Mouse (Mus musculus): Measurements from ENCODE around the gene Tesc. TPM values are rescaled to one million over a fixed set of nuclear protein-coding genes. Genes with fewer than 3 reads are reported as not detected.
A peak's percentile ranks its signal among the peaks of the same experiment; 100 is the strongest.

The Tesc gene
- polyA plus RNA-seq, 1 experiment = 6.1 TPM

- DNase-seq = no peak
- 87% methylated on average over 6 of the region's 6 CpGs for WGBS
- Histone ChIP-seq H3K4me1 (ENCODE audit: control insufficient read depth, insufficient read depth, low read length) (no peaks in the 10 kb centered on the region), H3K4me3 (replicated peaks; ENCODE audit: extremely low read depth, low read depth, low read length) (no peak overlapping the region)
- TF ChIP-seq POLR2A (IDR thresholded peaks at IDR 0.05; ENCODE audit: borderline replicate concordance, extremely low read depth, low read depth, low read length) = no peak
- TF ChIP-seq CTCF (IDR thresholded peaks at IDR 0.05; ENCODE audit: insufficient read depth, low read length) = no peak
Observed at GRCm38 (mm10) chr5:117993550-117993949, 34.0 kb upstream of the Tesc start.

- Histone ChIP-seq H3K4me1 (ENCODE audit: control insufficient read depth, insufficient read depth, low read length) (no peaks in the 10 kb centered on the region), H3K4me3 (replicated peaks; ENCODE audit: extremely low read depth, low read depth, low read length) (no peak overlapping the region)
- DNase-seq = no peak
- TF ChIP-seq CTCF (IDR thresholded peaks at IDR 0.05; ENCODE audit: insufficient read depth, low read length) = no peak
- TF ChIP-seq POLR2A (IDR thresholded peaks at IDR 0.05; ENCODE audit: borderline replicate concordance, extremely low read depth, low read depth, low read length) = no peak
- 86% methylated on average over 8 of the region's 8 CpGs for WGBS
Observed at GRCm38 (mm10) chr5:117995372-117995901, 32.1 kb upstream of the Tesc start.

DNA sequence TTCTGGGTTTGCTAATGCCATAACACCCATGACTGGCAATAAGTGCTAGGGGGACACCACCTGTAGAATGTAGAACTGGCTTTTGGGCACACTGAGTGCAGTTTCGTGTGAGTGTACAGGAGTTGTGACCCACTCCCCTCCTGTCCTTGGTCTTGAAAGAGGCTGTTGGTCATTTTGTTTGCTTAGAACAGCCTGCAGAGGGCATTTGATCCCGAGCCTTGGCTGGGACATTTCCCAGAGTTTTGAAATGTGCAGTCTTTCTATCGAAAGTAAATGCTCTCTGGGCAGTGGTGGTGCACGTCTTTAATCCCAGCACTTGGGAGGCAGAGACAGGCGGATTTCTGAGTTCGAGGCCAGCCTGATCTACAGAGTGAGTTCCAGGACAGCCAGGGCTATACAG is 31.6 kb upstream of the Tesc start:
- TF ChIP-seq CTCF (IDR thresholded peaks at IDR 0.05; ENCODE audit: insufficient read depth, low read length) (no peak), POLR2A (IDR thresholded peaks at IDR 0.05; ENCODE audit: borderline replicate concordance, extremely low read depth, low read depth, low read length) (no peak)
- 87% methylated on average over 6 of the region's 6 CpGs for WGBS

DNA sequence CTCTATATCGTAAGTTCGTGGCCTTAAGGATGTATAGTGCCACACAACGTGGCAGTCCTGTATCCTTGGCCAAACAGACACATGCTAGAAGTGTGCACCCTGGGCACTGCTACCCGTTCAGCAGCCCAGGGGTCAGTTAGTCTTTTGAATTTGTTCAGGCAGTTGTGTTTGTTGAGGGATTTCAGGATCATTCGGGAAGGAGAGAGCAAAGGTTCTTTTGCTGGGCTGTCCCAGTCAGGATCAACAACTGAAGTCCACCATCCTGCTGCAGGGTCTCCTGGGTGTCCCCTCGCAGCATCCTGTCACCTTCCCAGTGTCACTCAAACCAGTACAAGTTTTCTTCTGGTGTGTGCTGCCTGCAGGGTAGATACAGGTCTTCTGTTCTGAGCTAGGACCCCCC is 31.0 kb upstream of the Tesc start:
- Histone ChIP-seq H3K4me1 (ENCODE audit: control insufficient read depth, insufficient read depth, low read length) (no peaks in the 10 kb centered on the region), H3K4me3 (replicated peaks; ENCODE audit: extremely low read depth, low read depth, low read length) (no peak overlapping the region)
- DNase-seq = no peak
- WGBS = 90% methylated on average over 6 of the region's 6 CpGs
- no peak for TF ChIP-seq CTCF (IDR thresholded peaks at IDR 0.05; ENCODE audit: insufficient read depth, low read length)
- TF ChIP-seq POLR2A (IDR thresholded peaks at IDR 0.05; ENCODE audit: borderline replicate concordance, extremely low read depth, low read depth, low read length) = no peak

More for the DNA sequence above, 31.6 kb upstream of the Tesc start:
- H3K4me1 ChIP-seq (ENCODE audit: control insufficient read depth, insufficient read depth, low read length) = no peaks in the 10 kb centered on the region
- no peak for DNase-seq
- no peak overlapping the region for H3K4me3 ChIP-seq (replicated peaks; ENCODE audit: extremely low read depth, low read depth, low read length)

DNA sequence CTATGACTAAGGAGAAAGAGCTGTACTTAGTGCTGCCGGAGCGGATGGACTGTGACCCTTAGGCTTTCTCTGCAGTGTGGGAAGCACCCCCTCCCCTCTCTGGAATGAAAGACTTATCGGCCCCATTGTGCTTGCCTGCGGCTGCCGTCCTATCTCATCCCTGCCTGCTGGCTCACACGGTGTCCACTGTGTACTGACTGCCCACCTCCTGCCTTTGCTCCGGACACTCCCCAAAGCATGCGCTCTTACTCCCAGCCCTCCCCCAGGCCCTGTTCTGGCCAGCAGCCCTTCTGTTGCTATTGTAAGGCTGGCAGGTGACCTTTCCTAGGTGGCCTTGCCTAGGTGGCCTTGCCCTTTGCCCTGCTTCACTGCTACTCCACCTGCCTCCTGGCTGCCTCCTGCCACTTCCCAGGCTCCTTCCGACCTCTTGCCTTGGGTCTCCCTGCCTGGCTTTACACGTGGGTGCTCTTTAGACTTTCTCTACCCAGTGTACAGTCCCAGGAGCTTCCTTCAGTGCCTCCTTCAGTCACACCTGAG is 30.0 kb upstream of the Tesc start:
- WGBS = 71% methylated on average over 10 of the region's 10 CpGs
- H3K4me3 ChIP-seq (replicated peaks; ENCODE audit: extremely low read depth, low read depth, low read length) = no peak overlapping the region
- no peaks in the 10 kb centered on the region for H3K4me1 ChIP-seq (ENCODE audit: control insufficient read depth, insufficient read depth, low read length)
- DNase-seq = no peak
- TF ChIP-seq POLR2A (IDR thresholded peaks at IDR 0.05; ENCODE audit: borderline replicate concordance, extremely low read depth, low read depth, low read length) (no peak), CTCF (IDR thresholded peaks at IDR 0.05; ENCODE audit: insufficient read depth, low read length) (no peak)

GRCm38 (mm10) chr5:117999061-117999460 is 28.5 kb upstream of the Tesc start:
- H3K4me3 ChIP-seq (replicated peaks; ENCODE audit: extremely low read depth, low read depth, low read length) = no peak overlapping the region
- no peak for TF ChIP-seq POLR2A (IDR thresholded peaks at IDR 0.05; ENCODE audit: borderline replicate concordance, extremely low read depth, low read depth, low read length)
- TF ChIP-seq CTCF (IDR thresholded peaks at IDR 0.05; ENCODE audit: insufficient read depth, low read length) = no peak
- no peaks in the 10 kb centered on the region for H3K4me1 ChIP-seq (ENCODE audit: control insufficient read depth, insufficient read depth, low read length)
- no peak for DNase-seq
- 78% methylated on average over 7 of the region's 7 CpGs for WGBS

- TF ChIP-seq CTCF (IDR thresholded peaks at IDR 0.05; ENCODE audit: insufficient read depth, low read length) = no peak
- no peak for TF ChIP-seq POLR2A (IDR thresholded peaks at IDR 0.05; ENCODE audit: borderline replicate concordance, extremely low read depth, low read depth, low read length)
- WGBS = 75% methylated on average over 11 of the region's 11 CpGs
- no peak overlapping the region for H3K4me3 ChIP-seq (replicated peaks; ENCODE audit: extremely low read depth, low read depth, low read length)
- DNase-seq = no peak
- H3K4me1 ChIP-seq (ENCODE audit: control insufficient read depth, insufficient read depth, low read length) = no peaks in the 10 kb centered on the region
Observed at GRCm38 (mm10) chr5:117999584-117999983, 28.0 kb upstream of the Tesc start.

- WGBS = 34% methylated on average over 9 of the region's 9 CpGs
- Histone ChIP-seq H3K4me3 (replicated peaks; ENCODE audit: extremely low read depth, low read depth, low read length) (no peak overlapping the region), H3K4me1 (ENCODE audit: control insufficient read depth, insufficient read depth, low read length) (no peaks in the 10 kb centered on the region)
- DNase-seq = peak; percentile 60
- TF ChIP-seq POLR2A (IDR thresholded peaks at IDR 0.05; ENCODE audit: borderline replicate concordance, extremely low read depth, low read depth, low read length) = no peak
- TF ChIP-seq CTCF (IDR thresholded peaks at IDR 0.05; ENCODE audit: insufficient read depth, low read length) = peak; percentile 82
Observed at GRCm38 (mm10) chr5:118002059-118002458, 25.5 kb upstream of the Tesc start.

DNA sequence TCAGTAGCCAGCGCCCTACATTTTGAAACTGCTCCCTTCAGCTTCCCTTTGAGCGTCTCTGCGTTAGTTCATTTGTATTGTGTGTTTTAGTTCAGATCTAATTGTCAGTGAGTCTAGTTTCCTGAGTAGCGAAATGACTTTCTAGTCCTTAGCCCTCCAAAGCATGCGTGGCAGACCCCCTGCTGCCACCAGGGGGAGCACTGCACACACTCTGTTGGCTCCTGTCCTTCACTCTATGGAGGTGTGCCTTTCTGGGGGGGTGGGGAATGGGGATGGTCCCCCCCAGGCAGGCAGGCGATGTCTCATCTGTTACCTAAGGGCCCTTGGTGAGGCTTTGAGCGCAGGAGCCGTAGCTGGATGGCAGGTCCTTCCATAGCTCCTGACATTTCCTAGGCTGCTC is 22.9 kb upstream of the Tesc start:
- 78% methylated on average over 8 of the region's 8 CpGs for WGBS
- Histone ChIP-seq H3K4me1 (ENCODE audit: control insufficient read depth, insufficient read depth, low read length) (no peaks in the 10 kb centered on the region), H3K4me3 (replicated peaks; ENCODE audit: extremely low read depth, low read depth, low read length) (no peak overlapping the region)
- DNase-seq = peak; percentile 44
- TF ChIP-seq CTCF (IDR thresholded peaks at IDR 0.05; ENCODE audit: insufficient read depth, low read length) (peak; percentile 83), POLR2A (IDR thresholded peaks at IDR 0.05; ENCODE audit: borderline replicate concordance, extremely low read depth, low read depth, low read length) (no peak)

- no peak overlapping the region for H3K4me3 ChIP-seq (replicated peaks; ENCODE audit: extremely low read depth, low read depth, low read length)
- TF ChIP-seq POLR2A (IDR thresholded peaks at IDR 0.05; ENCODE audit: borderline replicate concordance, extremely low read depth, low read depth, low read length) (no peak), CTCF (IDR thresholded peaks at IDR 0.05; ENCODE audit: insufficient read depth, low read length) (no peak)
- DNase-seq = no peak
- 95% methylated on average over 1 of the region's 1 CpGs for WGBS
- H3K4me1 ChIP-seq (ENCODE audit: control insufficient read depth, insufficient read depth, low read length) = no peaks in the 10 kb centered on the region
Observed at GRCm38 (mm10) chr5:118005728-118006127, 21.8 kb upstream of the Tesc start.

Measured in lung, adult 2 months (tissue).